Mouse (Mus musculus): ENCODE results near the gene Rnf213.

DNA sequence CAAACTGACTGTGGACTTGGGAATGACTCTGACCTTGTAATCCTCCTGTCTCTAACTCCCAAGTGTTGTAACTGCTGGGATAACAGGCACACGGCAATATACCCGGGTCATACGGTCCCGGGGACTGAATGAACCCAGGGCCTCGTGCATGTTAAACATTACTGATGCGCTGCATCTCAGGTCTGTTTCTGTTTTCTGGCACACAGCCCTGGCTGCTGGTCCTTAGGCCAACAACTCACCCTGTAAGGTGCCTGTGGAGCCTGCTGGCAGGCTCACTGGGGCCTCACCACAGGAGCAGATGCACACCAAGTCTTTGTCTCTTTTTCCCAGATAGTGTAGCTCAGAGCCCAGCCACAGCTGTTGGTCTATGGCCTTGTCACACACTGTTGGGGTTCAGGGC is 14.5 kb downstream of the Rnf213 start:
- no peak for TF ChIP-seq CTCF (IDR thresholded peaks at IDR 0.05; ENCODE audit: control insufficient read depth, insufficient read depth, low read length)
- no peak for TF ChIP-seq POLR2A (IDR thresholded peaks at IDR 0.05; ENCODE audit: borderline replicate concordance, control insufficient read depth, low read depth, low read length)

All from bone marrow, adult 2 months (tissue).